Mouse (Mus musculus) limb, embryonic 15.5 days (tissue): ENCODE data around the gene Derl2. TPM values are rescaled to one million over a fixed set of nuclear protein-coding genes. Genes with fewer than 3 reads are reported as not detected.

Experiments
- ATAC-seq: fragments of 200-750 bp; cut with Nextera tagmentation; 2 replicates; pipeline ENCODE4 v1.8.0; 2017; ENCODE audit warnings: low read depth, moderate TSS enrichment; ENCODE audit not compliant: insufficient number of reproducible peaks, low FRiP score, low TSS enrichment
- H3K27ac ChIP-seq: fragments of 300-500 bp; sonication (generic); 2 replicates; pipeline ENCODE4 v1.5.1; 2015; ENCODE audit warnings: moderate library complexity, mild to moderate bottlenecking, inconsistent platforms
- H3K27me3 ChIP-seq: fragments of 300-500 bp; sonication (generic); 2 replicates; pipeline ENCODE4 v1.6.1; 2015; ENCODE audit warnings: inconsistent platforms
- H3K36me3 ChIP-seq: fragments of 300-500 bp; sonication (generic); 2 replicates; pipeline ENCODE4 v1.6.1; 2015; ENCODE audit warnings: inconsistent platforms
- H3K4me1 ChIP-seq: fragments of 300-500 bp; sonication (generic); 2 replicates; pipeline ENCODE4 v1.6.1; 2015; ENCODE audit warnings: inconsistent platforms
- H3K4me2 ChIP-seq: fragments of 300-500 bp; sonication (generic); 2 replicates; pipeline ENCODE4 v1.6.1; 2015; ENCODE audit warnings: mild to moderate bottlenecking, inconsistent platforms
- H3K4me3 ChIP-seq: fragments of 300-500 bp; sonication (generic); 2 replicates; pipeline ENCODE4 v1.5.1; 2015; ENCODE audit warnings: mild to moderate bottlenecking, inconsistent platforms
- H3K9ac ChIP-seq: fragments of 300-500 bp; sonication (generic); 2 replicates; pipeline ENCODE4 v1.6.1; 2015; ENCODE audit warnings: inconsistent platforms
- H3K9me3 ChIP-seq: fragments of 300-500 bp; sonication (generic); 2 replicates; pipeline ENCODE4 v1.6.1; 2016; ENCODE audit warnings: inconsistent platforms
- WGBS: fragments of 180-500 bp; shearing (Covaris S2); methylation state at CpG from one replicate; pipeline ENCODE4 v1.1.7; 2015; 5-methylcytosine and 5-hydroxymethylcytosine counted together
- polyA plus RNA-seq: library from polyadenylated mRNA; unstranded; fragments of >200 nt; fragmentation: Nextera tagmentation; extraction: Ambion mirVana; gene quantifications from 2 replicates; pipeline ENCODE4 v1.2.1, GENCODE M21; 2015

The Derl2 gene
- polyA plus RNA-seq, 1 experiment from 2014 or later: 49.6 TPM

DNA sequence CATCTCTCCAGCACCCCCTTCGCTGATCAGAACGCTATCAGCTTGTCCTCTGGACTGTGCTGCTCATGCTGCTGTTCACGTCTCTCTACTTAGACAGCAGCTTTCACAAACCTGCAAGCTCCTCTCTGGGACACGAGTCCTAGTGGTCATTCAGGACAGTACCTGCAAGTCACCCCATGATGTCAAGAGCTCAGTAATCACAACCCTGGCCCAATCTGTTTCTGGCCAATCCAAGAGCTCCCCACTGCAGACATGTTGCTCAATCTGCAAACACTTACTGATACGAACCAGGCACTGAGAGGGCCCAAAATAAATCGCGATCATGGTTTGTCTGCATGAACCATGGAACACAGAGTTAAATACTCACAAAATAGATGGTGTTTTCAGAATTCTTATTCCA is 6.9 kb downstream of the Derl2 start:
- Histone ChIP-seq H3K4me3 (no peak overlapping the region), H3K9me3 (no peaks in the 10 kb centered on the region), H3K4me1 (peaks cover 12% of the 10 kb centered on the region; the same call in 1 of the 2 replicates), H3K9ac (no peak overlapping the region), H3K27ac (no peak overlapping the region), H3K36me3 (peaks cover 58% of the 10 kb centered on the region), H3K27me3 (no peaks in the 10 kb centered on the region), H3K4me2 (no peak overlapping the region)
- WGBS: 94% methylated on average over 7 of the region's 7 CpGs
- ATAC-seq: no peak

DNA sequence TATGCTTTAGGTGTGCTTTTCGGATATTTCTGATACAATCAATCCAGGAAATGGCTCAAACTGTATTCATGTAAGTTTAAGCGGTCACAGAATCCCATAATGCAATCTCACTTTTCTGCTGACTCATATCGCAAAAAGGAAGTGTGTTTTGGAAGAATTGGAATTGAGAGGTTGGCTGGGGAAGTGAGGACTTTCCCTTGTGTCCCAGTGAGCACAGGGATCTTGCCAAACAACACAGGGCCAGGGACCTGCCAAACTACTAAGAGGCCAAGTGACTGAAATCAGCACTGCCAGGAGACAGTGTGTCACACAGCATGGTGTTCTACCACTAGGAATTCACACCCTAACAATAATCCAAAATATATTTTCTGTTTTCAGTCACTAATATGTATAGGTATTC is 11.3 kb downstream of the Derl2 start:
- Histone ChIP-seq H3K4me3 (no peak overlapping the region), H3K4me1 (peaks cover 8% of the 10 kb centered on the region), H3K27ac (no peak overlapping the region), H3K4me2 (no peak overlapping the region), H3K9me3 (no peaks in the 10 kb centered on the region), H3K27me3 (no peaks in the 10 kb centered on the region), H3K9ac (no peak overlapping the region), H3K36me3 (peaks cover 50% of the 10 kb centered on the region)
- ATAC-seq: no peak
- WGBS: 89% methylated on average over 3 of the region's 3 CpGs

DNA sequence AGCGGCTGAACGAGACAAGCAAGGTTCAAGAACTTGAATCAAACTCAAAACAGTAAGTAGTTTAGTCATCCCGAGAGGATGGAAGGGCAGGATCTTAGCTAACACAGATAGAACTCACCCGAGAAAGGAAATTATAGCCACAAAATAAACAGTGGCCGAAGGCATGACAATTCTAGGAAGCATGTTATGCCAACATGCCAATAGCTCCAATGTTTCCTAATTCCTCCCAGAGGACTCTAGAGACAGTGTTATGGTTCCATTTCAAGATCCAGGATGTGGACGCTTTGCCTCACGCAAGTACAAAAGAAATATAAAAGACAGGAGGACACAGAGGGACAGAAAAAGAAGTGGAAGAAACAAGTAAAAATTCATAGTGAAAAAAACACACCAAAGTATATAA is 11.8 kb downstream of the Derl2 start:
- no peak overlapping the region for H3K4me3 ChIP-seq
- H3K4me1 ChIP-seq: peaks cover 13% of the 10 kb centered on the region
- H3K27me3 ChIP-seq: no peaks in the 10 kb centered on the region
- no peak overlapping the region for H3K4me2 ChIP-seq
- H3K27ac ChIP-seq: no peak overlapping the region
- H3K9ac ChIP-seq: no peak overlapping the region
- WGBS: 84% methylated on average over 7 of the region's 7 CpGs
- no peaks in the 10 kb centered on the region for H3K9me3 ChIP-seq
- no peak for ATAC-seq
- H3K36me3 ChIP-seq: peaks cover 49% of the 10 kb centered on the region

GRCm38 (mm10) chr11:71007026-71007425 is 12.6 kb downstream of the Derl2 start:
- H3K36me3 ChIP-seq: peaks cover 42% of the 10 kb centered on the region
- 89% methylated on average over 6 of the region's 6 CpGs for WGBS
- no peaks in the 10 kb centered on the region for H3K9me3 ChIP-seq
- no peak for ATAC-seq
- H3K9ac ChIP-seq: no peak overlapping the region
- no peaks in the 10 kb centered on the region for H3K27me3 ChIP-seq
- peaks cover 21% of the 10 kb centered on the region for H3K4me1 ChIP-seq
- no peak overlapping the region for H3K4me2 ChIP-seq
- H3K27ac ChIP-seq: no peak overlapping the region
- no peak overlapping the region for H3K4me3 ChIP-seq

DNA sequence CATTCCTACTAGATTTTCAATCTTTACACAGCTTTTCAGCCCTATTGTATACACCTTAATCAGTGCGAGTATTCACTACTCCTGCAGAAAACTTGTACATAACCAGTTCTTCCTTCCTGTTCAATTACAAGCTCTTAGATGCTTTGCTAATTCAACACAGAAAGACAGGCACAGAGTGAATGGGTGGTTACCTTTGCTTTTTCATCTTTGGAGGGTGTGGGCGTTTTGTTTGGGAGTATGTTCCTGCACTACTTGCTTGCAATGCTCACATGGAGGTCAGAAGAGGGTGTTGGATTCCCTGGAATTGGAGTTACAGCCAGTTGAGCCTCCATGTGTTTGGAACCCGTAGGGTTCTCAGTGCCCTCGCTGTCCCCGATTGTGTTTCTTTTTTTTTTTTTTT is 14.6 kb downstream of the Derl2 start:
- no peak for ATAC-seq
- 54% methylated on average over 5 of the region's 5 CpGs for WGBS
- Histone ChIP-seq H3K4me3 (peak overlapping the region; percentile 99), H3K4me2 (peak overlapping the region; percentile 37), H3K9ac (no peak overlapping the region), H3K36me3 (peaks cover 32% of the 10 kb centered on the region), H3K27me3 (no peaks in the 10 kb centered on the region), H3K9me3 (no peaks in the 10 kb centered on the region), H3K27ac (no peak overlapping the region), H3K4me1 (peaks cover 21% of the 10 kb centered on the region)

GRCm38 (mm10) chr11:71004316-71004773 is 15.3 kb downstream of the Derl2 start, which contains the start of gene Dhx33:
TSS of gene Dhx33 (minus strand) at chr11:71004437.
- Histone ChIP-seq H3K4me2 (peak within 1 kb of the TSS; percentile 82), H3K27ac (peak within 1 kb of the TSS; percentile 89), H3K27me3 (no peaks in the 10 kb centered on the region), H3K4me3 (peak within 1 kb of the TSS; percentile 99), H3K4me1 (peaks cover 21% of the 10 kb centered on the region), H3K9ac (peak within 1 kb of the TSS; percentile 69), H3K9me3 (no peaks in the 10 kb centered on the region), H3K36me3 (peaks cover 31% of the 10 kb centered on the region)
- under 1% methylated on average over 35 of the region's 35 CpGs for WGBS
- ATAC-seq: peak; percentile 98

DNA sequence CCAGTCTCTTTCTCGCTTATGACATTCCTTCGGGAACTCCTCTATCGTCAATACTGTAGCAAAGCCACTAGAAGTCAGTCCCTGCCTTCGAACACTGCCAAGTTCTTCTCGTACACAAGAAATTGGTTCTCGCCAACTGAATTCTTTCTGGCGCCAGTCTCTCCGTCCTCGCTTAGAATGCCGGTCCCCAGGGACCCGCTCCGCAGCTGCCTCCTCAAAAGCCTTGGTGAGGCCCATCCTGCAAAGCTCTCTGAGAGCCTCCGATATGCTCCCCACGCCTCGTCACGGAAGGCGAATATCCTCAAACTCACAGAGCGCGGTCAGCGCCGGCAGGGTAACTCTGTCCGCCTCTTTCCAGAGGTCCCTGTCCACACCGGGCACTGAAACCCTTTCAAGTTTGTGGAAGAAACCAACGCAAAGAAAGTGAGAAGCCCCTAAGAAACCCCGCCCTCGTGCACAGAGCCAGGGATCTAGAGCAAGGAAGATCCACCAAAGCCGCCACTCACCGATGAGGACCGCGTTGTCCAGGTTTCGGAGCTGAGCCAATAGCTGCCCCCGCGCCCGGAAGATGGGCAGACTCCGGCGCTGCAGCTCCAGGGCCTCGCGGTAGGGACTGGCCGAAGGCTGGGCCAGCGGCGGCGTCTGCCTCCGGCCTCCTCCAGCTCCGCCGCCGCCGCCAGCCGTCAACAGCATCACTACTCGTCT is 15.9 kb downstream of the Derl2 start:
- no peaks in the 10 kb centered on the region for H3K27me3 ChIP-seq
- H3K4me1 ChIP-seq: peaks cover 21% of the 10 kb centered on the region
- peak overlapping the region; percentile 69 for H3K9ac ChIP-seq
- WGBS: under 1% methylated on average over 49 of the region's 49 CpGs
- H3K4me2 ChIP-seq: peak overlapping the region; percentile 82
- peaks cover 31% of the 10 kb centered on the region for H3K36me3 ChIP-seq
- peak overlapping the region; percentile 89 for H3K27ac ChIP-seq
- peak overlapping the region; percentile 99 for H3K4me3 ChIP-seq
- ATAC-seq: peak; percentile 72
- no peaks in the 10 kb centered on the region for H3K9me3 ChIP-seq

- Histone ChIP-seq H3K27me3 (no peaks in the 10 kb centered on the region), H3K4me1 (peaks cover 21% of the 10 kb centered on the region), H3K36me3 (peaks cover 44% of the 10 kb centered on the region), H3K4me2 (no peak overlapping the region), H3K27ac (no peak overlapping the region), H3K9me3 (no peaks in the 10 kb centered on the region), H3K4me3 (no peak overlapping the region), H3K9ac (no peak overlapping the region)
- no peak for ATAC-seq
- 88% methylated on average over 4 of the region's 4 CpGs for WGBS
These were observed 18.5 kb downstream of the Derl2 start for GRCm38 (mm10) chr11:71001167-71001566.

DNA sequence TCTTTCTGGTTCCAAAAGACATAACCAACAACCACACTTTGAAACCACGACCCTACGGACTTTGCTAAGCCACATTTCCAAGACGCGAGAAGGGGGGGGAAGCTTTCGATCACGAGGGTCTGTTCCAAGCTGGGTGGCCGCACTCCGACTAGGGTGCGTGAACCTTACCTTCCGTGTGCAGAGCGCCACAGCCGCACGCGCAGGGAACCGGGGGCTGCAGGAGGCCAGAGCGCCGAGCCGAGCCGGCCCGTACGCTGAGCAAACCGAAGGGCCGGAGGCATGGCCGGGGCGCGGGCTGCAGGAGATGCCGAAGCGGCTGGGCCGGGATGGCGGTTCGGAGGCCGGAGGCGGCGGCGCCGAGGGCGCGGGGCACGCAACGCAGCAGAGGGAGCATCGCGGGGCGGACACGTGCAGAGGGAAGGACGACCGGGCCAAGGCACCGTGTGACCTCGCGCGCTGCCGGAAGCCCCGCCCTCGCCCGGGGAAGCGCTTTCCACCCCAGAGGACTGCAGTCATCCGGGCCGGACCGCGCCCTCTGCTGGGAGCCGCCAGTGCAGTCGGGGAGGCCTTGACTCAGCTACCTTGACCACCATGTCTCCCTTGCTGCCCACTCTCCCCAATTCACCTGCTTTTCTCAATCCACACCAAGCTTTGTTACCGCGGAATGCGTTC is 36.9 kb downstream of the Derl2 start, which contains the start of gene C1qbp:
Gene C1qbp (minus strand): TSS at position 470 of the 672 bp plus-strand sequence.
- Histone ChIP-seq H3K36me3 (peaks cover 69% of the 10 kb centered on the region), H3K4me2 (peak within 1 kb of the TSS; percentile 52), H3K4me3 (peak within 1 kb of the TSS; percentile 100), H3K9me3 (no peaks in the 10 kb centered on the region), H3K27ac (peak within 1 kb of the TSS; percentile 29; the same call in 1 of the 2 replicates), H3K4me1 (peaks cover 14% of the 10 kb centered on the region), H3K27me3 (no peaks in the 10 kb centered on the region), H3K9ac (peak within 1 kb of the TSS; percentile 92)
- under 1% methylated on average over 45 of the region's 64 CpGs for WGBS
- ATAC-seq: peak; percentile 88

DNA sequence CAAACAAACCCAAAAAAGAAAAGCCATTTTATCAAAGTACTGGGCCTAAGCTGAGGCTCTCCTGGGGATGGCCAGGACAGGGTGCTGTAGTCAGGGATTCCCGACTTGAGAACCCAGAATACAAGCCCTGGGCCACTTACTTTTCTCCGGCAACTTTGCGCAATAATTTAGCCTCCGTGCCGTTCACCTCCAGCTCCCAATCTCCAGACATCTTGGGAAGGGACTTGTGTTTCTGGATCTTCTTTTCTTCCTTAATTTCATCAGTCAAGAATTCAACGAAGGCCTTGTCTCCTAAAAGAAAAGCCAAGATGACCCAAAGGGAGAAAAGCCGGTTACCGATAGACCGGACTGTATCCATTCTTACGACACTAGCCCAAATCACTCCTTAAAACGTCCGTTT is 37.6 kb downstream of the Derl2 start:
- Histone ChIP-seq H3K9me3 (no peaks in the 10 kb centered on the region), H3K4me3 (peak overlapping the region; percentile 100), H3K4me2 (peak overlapping the region; percentile 52), H3K27me3 (no peaks in the 10 kb centered on the region), H3K9ac (peak overlapping the region; percentile 92), H3K36me3 (peaks cover 69% of the 10 kb centered on the region), H3K4me1 (peaks cover 14% of the 10 kb centered on the region), H3K27ac (no peak overlapping the region)
- ATAC-seq: no peak
- 5% methylated on average over 12 of the region's 12 CpGs for WGBS

DNA sequence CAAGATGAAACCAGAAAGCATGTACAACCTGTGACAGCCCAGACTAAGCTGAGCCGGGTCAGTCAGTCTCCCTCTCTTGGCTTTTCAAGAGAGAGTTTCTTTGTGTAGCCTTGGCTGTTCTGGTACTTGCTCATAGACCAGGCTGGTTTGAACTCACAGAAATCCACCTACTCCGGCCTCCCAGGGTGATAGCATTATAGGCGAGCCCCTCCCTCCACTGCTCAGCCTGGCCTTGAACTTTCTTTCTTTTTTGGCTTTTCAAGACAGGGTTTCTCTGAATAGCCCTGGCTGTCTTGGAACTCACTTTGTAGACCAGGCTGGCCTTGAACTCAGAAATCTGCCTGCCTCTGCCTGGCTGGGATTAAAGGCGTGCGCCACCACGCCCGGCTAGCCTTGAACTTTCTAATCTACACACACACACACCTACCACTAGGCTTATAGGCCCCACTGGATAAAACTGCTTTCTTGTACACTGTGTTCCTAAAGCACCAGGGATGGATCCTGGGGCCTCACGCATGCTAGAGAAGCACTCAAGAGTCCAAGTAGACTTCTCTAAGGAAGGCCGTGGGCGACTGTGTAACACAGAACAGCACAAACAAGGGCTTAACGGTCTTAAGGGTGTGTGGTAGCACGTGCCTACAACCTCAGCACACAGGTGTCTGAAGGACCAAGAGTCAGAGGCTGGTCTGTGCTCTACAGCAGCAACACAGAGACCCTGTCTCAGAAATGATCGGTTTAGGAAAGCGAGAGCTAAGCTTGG is 38.7 kb downstream of the Derl2 start:
- Histone ChIP-seq H3K27ac (no peak overlapping the region), H3K9me3 (no peaks in the 10 kb centered on the region), H3K4me2 (no peak overlapping the region), H3K9ac (no peak overlapping the region), H3K4me3 (no peak overlapping the region), H3K4me1 (peaks cover 14% of the 10 kb centered on the region), H3K27me3 (no peaks in the 10 kb centered on the region), H3K36me3 (peaks cover 69% of the 10 kb centered on the region)
- 92% methylated on average over 14 of the region's 14 CpGs for WGBS
- ATAC-seq: no peak
